Mouse (Mus musculus): ENCODE data around the gene Pitpnm1. TPM values are rescaled to one million over a fixed set of nuclear protein-coding genes. Genes with fewer than 3 reads are reported as not detected.

Gene Pitpnm1
- polyA plus RNA-seq, 1 experiment from 2014 or later, result 15.8 TPM

GRCm38 (mm10) chr19:4080511-4081009 is 19.2 kb upstream of the Pitpnm1 start:
- WGBS, result 64% methylated on average over 8 of the region's 8 CpGs
- Histone ChIP-seq H3K27ac (ENCODE audit: low read depth, low read length) (no peak overlapping the region), H3K36me3 (ENCODE audit: control insufficient read depth, insufficient read depth, low read length) (no peaks in the 10 kb centered on the region), H3K4me3 (ENCODE audit: low read length) (no peak overlapping the region), H3K9ac (ENCODE audit: low read depth, low read length) (no peak overlapping the region), H3K27me3 (ENCODE audit: control insufficient read depth, insufficient read depth, low read length) (no peaks in the 10 kb centered on the region), H3K4me1 (ENCODE audit: control insufficient read depth, insufficient read depth, low read length) (no peaks in the 10 kb centered on the region), H3K4me2 (replicated peaks; ENCODE audit: low read depth, low read length) (no peak overlapping the region), H3K9me3 (ENCODE audit: control insufficient read depth, low read length) (no peaks in the 10 kb centered on the region)
- ATAC-seq (ENCODE audit: low FRiP score, low TSS enrichment), result no peak

GRCm38 (mm10) chr19:4081394-4081793 is 18.4 kb upstream of the Pitpnm1 start, which contains the start of gene Cabp2:
Gene Cabp2, plus strand, starts transcription at chr19:4081578.
- 49% methylated on average over 3 of the region's 3 CpGs for whole genome bisulfite sequencing
- no peak for ATAC-seq (ENCODE audit: low FRiP score, low TSS enrichment)

GRCm38 (mm10) chr19:4082219-4082965 is 17.4 kb upstream of the Pitpnm1 start:
- H3K4me2 ChIP-seq (replicated peaks; ENCODE audit: low read depth, low read length), result no peak overlapping the region
- H3K27ac ChIP-seq (ENCODE audit: low read depth, low read length), result no peak overlapping the region
- H3K4me1 ChIP-seq (ENCODE audit: control insufficient read depth, insufficient read depth, low read length), result no peaks in the 10 kb centered on the region
- no peak overlapping the region for H3K9ac ChIP-seq (ENCODE audit: low read depth, low read length)
- H3K27me3 ChIP-seq (ENCODE audit: control insufficient read depth, insufficient read depth, low read length), result no peaks in the 10 kb centered on the region
- no peaks in the 10 kb centered on the region for H3K36me3 ChIP-seq (ENCODE audit: control insufficient read depth, insufficient read depth, low read length)
- H3K4me3 ChIP-seq (ENCODE audit: low read length), result no peak overlapping the region
- ATAC-seq (ENCODE audit: low FRiP score, low TSS enrichment), result no peak
- no peaks in the 10 kb centered on the region for H3K9me3 ChIP-seq (ENCODE audit: control insufficient read depth, low read length)
- WGBS, result 84% methylated on average over 11 of the region's 11 CpGs

More at GRCm38 (mm10) chr19:4081394-4081793, 18.4 kb upstream of the Pitpnm1 start, which contains the start of gene Cabp2:
- H3K4me1 ChIP-seq (ENCODE audit: control insufficient read depth, insufficient read depth, low read length), result no peaks in the 10 kb centered on the region
- H3K9ac ChIP-seq (ENCODE audit: low read depth, low read length), result no peak within 1 kb of the TSS
- no peak within 1 kb of the TSS for H3K4me3 ChIP-seq (ENCODE audit: low read length)
- H3K36me3 ChIP-seq (ENCODE audit: control insufficient read depth, insufficient read depth, low read length), result no peaks in the 10 kb centered on the region
- no peak within 1 kb of the TSS for H3K27ac ChIP-seq (ENCODE audit: low read depth, low read length)
- H3K27me3 ChIP-seq (ENCODE audit: control insufficient read depth, insufficient read depth, low read length), result no peaks in the 10 kb centered on the region
- H3K9me3 ChIP-seq (ENCODE audit: control insufficient read depth, low read length), result no peaks in the 10 kb centered on the region
- H3K4me2 ChIP-seq (replicated peaks; ENCODE audit: low read depth, low read length), result no peak within 1 kb of the TSS

GRCm38 (mm10) chr19:4083316-4083715 is 16.5 kb upstream of the Pitpnm1 start:
- no peaks in the 10 kb centered on the region for H3K27me3 ChIP-seq (ENCODE audit: control insufficient read depth, insufficient read depth, low read length)
- 92% methylated on average over 7 of the region's 7 CpGs for WGBS

GRCm38 (mm10) chr19:4083826-4084225 is 16.0 kb upstream of the Pitpnm1 start:
- Histone ChIP-seq H3K27me3 (ENCODE audit: control insufficient read depth, insufficient read depth, low read length) (no peaks in the 10 kb centered on the region), H3K9me3 (ENCODE audit: control insufficient read depth, low read length) (no peaks in the 10 kb centered on the region), H3K36me3 (ENCODE audit: control insufficient read depth, insufficient read depth, low read length) (no peaks in the 10 kb centered on the region), H3K4me1 (ENCODE audit: control insufficient read depth, insufficient read depth, low read length) (no peaks in the 10 kb centered on the region), H3K9ac (ENCODE audit: low read depth, low read length) (no peak overlapping the region), H3K27ac (ENCODE audit: low read depth, low read length) (no peak overlapping the region), H3K4me3 (ENCODE audit: low read length) (no peak overlapping the region), H3K4me2 (replicated peaks; ENCODE audit: low read depth, low read length) (no peak overlapping the region)
- 21% methylated on average over 8 of the region's 8 CpGs for WGBS
- no peak for ATAC-seq (ENCODE audit: low FRiP score, low TSS enrichment)

More at GRCm38 (mm10) chr19:4083316-4083715, 16.5 kb upstream of the Pitpnm1 start:
- no peak overlapping the region for H3K27ac ChIP-seq (ENCODE audit: low read depth, low read length)
- H3K4me3 ChIP-seq (ENCODE audit: low read length), result no peak overlapping the region
- H3K4me1 ChIP-seq (ENCODE audit: control insufficient read depth, insufficient read depth, low read length), result no peaks in the 10 kb centered on the region
- ATAC-seq (ENCODE audit: low FRiP score, low TSS enrichment), result no peak
- H3K4me2 ChIP-seq (replicated peaks; ENCODE audit: low read depth, low read length), result no peak overlapping the region
- no peaks in the 10 kb centered on the region for H3K36me3 ChIP-seq (ENCODE audit: control insufficient read depth, insufficient read depth, low read length)
- no peaks in the 10 kb centered on the region for H3K9me3 ChIP-seq (ENCODE audit: control insufficient read depth, low read length)
- H3K9ac ChIP-seq (ENCODE audit: low read depth, low read length), result no peak overlapping the region

- Histone ChIP-seq H3K27me3 (ENCODE audit: control insufficient read depth, insufficient read depth, low read length) (no peaks in the 10 kb centered on the region), H3K27ac (ENCODE audit: low read depth, low read length) (no peak overlapping the region), H3K4me1 (ENCODE audit: control insufficient read depth, insufficient read depth, low read length) (no peaks in the 10 kb centered on the region), H3K4me3 (ENCODE audit: low read length) (no peak overlapping the region), H3K4me2 (replicated peaks; ENCODE audit: low read depth, low read length) (no peak overlapping the region), H3K9ac (ENCODE audit: low read depth, low read length) (no peak overlapping the region), H3K36me3 (ENCODE audit: control insufficient read depth, insufficient read depth, low read length) (no peaks in the 10 kb centered on the region), H3K9me3 (ENCODE audit: control insufficient read depth, low read length) (no peaks in the 10 kb centered on the region)
- no peak for ATAC-seq (ENCODE audit: low FRiP score, low TSS enrichment)
- 70% methylated on average over 1 of the region's 1 CpGs for WGBS
Observed at GRCm38 (mm10) chr19:4084984-4085383, 14.8 kb upstream of the Pitpnm1 start.

- no peaks in the 10 kb centered on the region for H3K9me3 ChIP-seq (ENCODE audit: control insufficient read depth, low read length)
- H3K27ac ChIP-seq (ENCODE audit: low read depth, low read length), result no peak overlapping the region
- WGBS, result 93% methylated on average over 15 of the region's 15 CpGs
- no peak overlapping the region for H3K4me3 ChIP-seq (ENCODE audit: low read length)
- no peaks in the 10 kb centered on the region for H3K36me3 ChIP-seq (ENCODE audit: control insufficient read depth, insufficient read depth, low read length)
- H3K4me1 ChIP-seq (ENCODE audit: control insufficient read depth, insufficient read depth, low read length), result no peaks in the 10 kb centered on the region
- H3K4me2 ChIP-seq (replicated peaks; ENCODE audit: low read depth, low read length), result no peak overlapping the region
- no peaks in the 10 kb centered on the region for H3K27me3 ChIP-seq (ENCODE audit: control insufficient read depth, insufficient read depth, low read length)
- no peak overlapping the region for H3K9ac ChIP-seq (ENCODE audit: low read depth, low read length)
- ATAC-seq (ENCODE audit: low FRiP score, low TSS enrichment), result no peak
Observed at GRCm38 (mm10) chr19:4086156-4086555, 13.6 kb upstream of the Pitpnm1 start.

GRCm38 (mm10) chr19:4087090-4087489 is 12.7 kb upstream of the Pitpnm1 start:
- WGBS, result 86% methylated on average over 5 of the region's 5 CpGs
- no peak for ATAC-seq (ENCODE audit: low FRiP score, low TSS enrichment)

GRCm38 (mm10) chr19:4088146-4088545 is 11.7 kb upstream of the Pitpnm1 start:
- no peak for ATAC-seq (ENCODE audit: low FRiP score, low TSS enrichment)
- no peak overlapping the region for H3K4me3 ChIP-seq (ENCODE audit: low read length)
- no peaks in the 10 kb centered on the region for H3K4me1 ChIP-seq (ENCODE audit: control insufficient read depth, insufficient read depth, low read length)
- no peaks in the 10 kb centered on the region for H3K36me3 ChIP-seq (ENCODE audit: control insufficient read depth, insufficient read depth, low read length)
- no peaks in the 10 kb centered on the region for H3K9me3 ChIP-seq (ENCODE audit: control insufficient read depth, low read length)
- H3K27me3 ChIP-seq (ENCODE audit: control insufficient read depth, insufficient read depth, low read length), result no peaks in the 10 kb centered on the region
- H3K9ac ChIP-seq (ENCODE audit: low read depth, low read length), result no peak overlapping the region
- H3K27ac ChIP-seq (ENCODE audit: low read depth, low read length), result no peak overlapping the region
- 37% methylated on average over 5 of the region's 5 CpGs for WGBS
- H3K4me2 ChIP-seq (replicated peaks; ENCODE audit: low read depth, low read length), result no peak overlapping the region

More at GRCm38 (mm10) chr19:4087090-4087489, 12.7 kb upstream of the Pitpnm1 start:
- Histone ChIP-seq H3K36me3 (ENCODE audit: control insufficient read depth, insufficient read depth, low read length) (no peaks in the 10 kb centered on the region), H3K4me2 (replicated peaks; ENCODE audit: low read depth, low read length) (no peak overlapping the region), H3K27me3 (ENCODE audit: control insufficient read depth, insufficient read depth, low read length) (no peaks in the 10 kb centered on the region), H3K9me3 (ENCODE audit: control insufficient read depth, low read length) (no peaks in the 10 kb centered on the region), H3K27ac (ENCODE audit: low read depth, low read length) (no peak overlapping the region), H3K9ac (ENCODE audit: low read depth, low read length) (no peak overlapping the region), H3K4me1 (ENCODE audit: control insufficient read depth, insufficient read depth, low read length) (no peaks in the 10 kb centered on the region), H3K4me3 (ENCODE audit: low read length) (no peak overlapping the region)
